Mouse (Mus musculus) hindbrain, embryonic 11.5 days (tissue): ENCODE results near the gene Gm20388. TPM values are rescaled to one million over a fixed set of nuclear protein-coding genes. Genes with fewer than 3 reads are reported as not detected.

Experiments
- ATAC-seq: fragments of 200-750 bp; cut with Nextera tagmentation; 2 replicates; pipeline ENCODE4 v1.8.0; 2017; ENCODE audit warnings: mild to moderate bottlenecking, moderate TSS enrichment, moderate library complexity; ENCODE audit not compliant: low FRiP score
- DNase-seq: peaks from one replicate; pipeline ENCODE4 v3.0.0-alpha.2; 2015; ENCODE audit warnings: low spot score
- H3K27ac ChIP-seq: fragments of 300-500 bp; sonication (generic); 2 replicates; pipeline ENCODE4 v1.5.1; 2014; ENCODE audit warnings: mild to moderate bottlenecking, low read depth, low read length
- H3K27me3 ChIP-seq: fragments of 300-500 bp; sonication (generic); 2 replicates; pipeline ENCODE4 v1.6.1; 2014; ENCODE audit warnings: mild to moderate bottlenecking, low read length, moderate library complexity, mixed read lengths; ENCODE audit not compliant: control insufficient read depth, insufficient read depth
- H3K36me3 ChIP-seq: fragments of 300-500 bp; sonication (generic); 2 replicates; pipeline ENCODE4 v1.6.1; 2014; ENCODE audit warnings: mild to moderate bottlenecking, low read length, moderate library complexity, mixed read lengths; ENCODE audit not compliant: control insufficient read depth, insufficient read depth
- H3K4me1 ChIP-seq: fragments of 300-500 bp; sonication (generic); replicated peaks from 2 replicates; pipeline ENCODE4 v1.6.1; 2014; ENCODE audit warnings: low read length, mixed read lengths; ENCODE audit not compliant: control insufficient read depth, insufficient read depth
- H3K4me2 ChIP-seq: fragments of 300-500 bp; sonication (generic); replicated peaks from 2 replicates; pipeline ENCODE4 v1.6.1; 2014; ENCODE audit warnings: mild to moderate bottlenecking, low read depth, low read length
- H3K4me3 ChIP-seq: fragments of 300-500 bp; sonication (generic); 2 replicates; pipeline ENCODE4 v1.5.1; 2014; ENCODE audit warnings: low read depth, low read length
- H3K9ac ChIP-seq: fragments of 300-500 bp; sonication (generic); 2 replicates; pipeline ENCODE4 v1.6.1; 2014; ENCODE audit warnings: low read depth, low read length
- H3K9me3 ChIP-seq: fragments of 300-500 bp; sonication (generic); 2 replicates; pipeline ENCODE4 v1.6.1; 2016; ENCODE audit warnings: low read length; ENCODE audit not compliant: control insufficient read depth
- WGBS: fragments of 180-500 bp; shearing (Covaris S2); extraction: QIAGEN DNeasy Blood & Tissue Kit; methylation state at CpG from one replicate; pipeline ENCODE4 v1.1.7; 2014; 5-methylcytosine and 5-hydroxymethylcytosine counted together
- polyA plus RNA-seq: library from polyadenylated mRNA; unstranded; fragments of >200 nt; fragmentation: Nextera tagmentation; extraction: Ambion mirVana; gene quantifications from 2 replicates; pipeline ENCODE4 v1.2.1, GENCODE M21; 2014

The Gm20388 gene
- polyA plus RNA-seq, 1 experiment from 2014 or later, result 11.8 TPM

DNA sequence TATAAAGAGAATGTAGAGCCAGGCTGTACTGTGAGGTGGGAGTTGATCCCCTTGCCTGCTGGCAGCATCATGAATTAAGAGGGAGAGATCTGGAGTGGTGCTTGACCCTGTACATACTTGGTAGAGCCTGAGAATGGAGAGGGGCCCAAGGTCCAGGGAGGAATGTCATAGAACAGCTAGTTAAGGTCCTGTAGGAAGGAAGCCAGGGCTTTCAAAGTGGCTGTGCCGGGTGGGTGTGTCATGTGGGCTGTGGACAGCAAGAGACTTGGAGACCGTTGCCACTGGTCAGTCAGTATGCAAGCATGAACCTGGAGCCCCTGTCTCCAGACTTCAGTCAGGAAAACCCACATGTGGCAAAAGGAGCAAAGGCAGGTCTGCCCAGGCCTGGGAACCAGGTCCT is 2414.6 kb downstream of the Gm20388 start:
- H3K4me3 ChIP-seq, result no peak overlapping the region
- no peak overlapping the region for H3K4me2 ChIP-seq
- DNase-seq, result no peak
- WGBS, result 78% methylated on average over 2 of the region's 2 CpGs
- ATAC-seq, result no peak
- H3K27me3 ChIP-seq, result no peaks in the 10 kb centered on the region
- no peaks in the 10 kb centered on the region for H3K9me3 ChIP-seq
- no peak overlapping the region; the same call in 1 of the 2 replicates for H3K27ac ChIP-seq
- 0 out of 2 replicates have a peak, but pooled peaks cover 2% of the 10 kb centered on the region for H3K4me1 ChIP-seq
- H3K36me3 ChIP-seq, result no peaks in the 10 kb centered on the region
- no peak overlapping the region for H3K9ac ChIP-seq

DNA sequence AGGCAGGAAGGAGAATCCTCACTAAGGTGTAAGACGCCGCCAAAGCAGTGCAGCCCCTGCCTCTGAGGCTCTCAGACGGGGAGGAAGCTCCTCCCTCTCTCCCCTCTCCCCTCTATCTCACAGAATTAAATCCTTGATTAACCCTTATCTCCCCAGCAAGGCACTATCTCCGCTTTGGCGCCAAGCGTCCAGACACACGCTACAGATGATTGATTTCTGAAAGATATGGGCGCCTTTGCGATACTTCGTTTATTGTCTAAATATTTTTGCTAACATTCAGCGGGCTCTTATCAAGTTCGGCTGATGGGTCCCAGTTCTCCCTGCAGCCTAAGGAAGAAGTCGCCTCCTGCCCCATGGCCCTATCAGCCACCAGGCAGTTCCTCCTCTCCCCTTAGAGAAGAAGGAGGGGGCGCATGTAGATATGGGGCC is 2415.5 kb downstream of the Gm20388 start:
- H3K9ac ChIP-seq, result no peak overlapping the region; the same call in 1 of the 2 replicates
- H3K27ac ChIP-seq, result no peak overlapping the region
- H3K4me1 ChIP-seq, result peaks cover 2% of the 10 kb centered on the region; the same call in 1 of the 2 replicates
- WGBS, result 19% methylated on average over 14 of the region's 14 CpGs
- no peaks in the 10 kb centered on the region for H3K36me3 ChIP-seq
- no peaks in the 10 kb centered on the region for H3K9me3 ChIP-seq
- no peak overlapping the region for H3K4me2 ChIP-seq
- H3K4me3 ChIP-seq, result no peak overlapping the region
- H3K27me3 ChIP-seq, result no peaks in the 10 kb centered on the region
- no peak for ATAC-seq
- DNase-seq, result no peak

- Histone ChIP-seq H3K4me1 (peaks cover 2% of the 10 kb centered on the region; the same call in 1 of the 2 replicates), H3K4me2 (no peak overlapping the region), H3K9ac (no peak overlapping the region), H3K36me3 (no peaks in the 10 kb centered on the region), H3K27me3 (peaks cover 6% of the 10 kb centered on the region), H3K4me3 (no peak overlapping the region), H3K27ac (peak overlapping the region; percentile 17; the same call in 1 of the 2 replicates), H3K9me3 (no peaks in the 10 kb centered on the region)
- no peak for DNase-seq
- 75% methylated on average over 8 of the region's 8 CpGs for WGBS
- no peak for ATAC-seq
These were observed 2418.4 kb downstream of the Gm20388 start for GRCm38 (mm10) chr8:122329072-122329471.

GRCm38 (mm10) chr8:122329553-122330239 is 2419.1 kb downstream of the Gm20388 start:
- Histone ChIP-seq H3K9me3 (no peaks in the 10 kb centered on the region), H3K27ac (peak overlapping the region; percentile 17; the same call in 1 of the 2 replicates), H3K4me1 (peaks cover 2% of the 10 kb centered on the region; the same call in 1 of the 2 replicates), H3K4me3 (no peak overlapping the region), H3K4me2 (no peak overlapping the region), H3K9ac (no peak overlapping the region), H3K36me3 (no peaks in the 10 kb centered on the region), H3K27me3 (peaks cover 12% of the 10 kb centered on the region)
- 73% methylated on average over 22 of the region's 22 CpGs for WGBS
- DNase-seq (no peak), ATAC-seq (peak; percentile 44; the same call in 1 of the 2 replicates)

DNA sequence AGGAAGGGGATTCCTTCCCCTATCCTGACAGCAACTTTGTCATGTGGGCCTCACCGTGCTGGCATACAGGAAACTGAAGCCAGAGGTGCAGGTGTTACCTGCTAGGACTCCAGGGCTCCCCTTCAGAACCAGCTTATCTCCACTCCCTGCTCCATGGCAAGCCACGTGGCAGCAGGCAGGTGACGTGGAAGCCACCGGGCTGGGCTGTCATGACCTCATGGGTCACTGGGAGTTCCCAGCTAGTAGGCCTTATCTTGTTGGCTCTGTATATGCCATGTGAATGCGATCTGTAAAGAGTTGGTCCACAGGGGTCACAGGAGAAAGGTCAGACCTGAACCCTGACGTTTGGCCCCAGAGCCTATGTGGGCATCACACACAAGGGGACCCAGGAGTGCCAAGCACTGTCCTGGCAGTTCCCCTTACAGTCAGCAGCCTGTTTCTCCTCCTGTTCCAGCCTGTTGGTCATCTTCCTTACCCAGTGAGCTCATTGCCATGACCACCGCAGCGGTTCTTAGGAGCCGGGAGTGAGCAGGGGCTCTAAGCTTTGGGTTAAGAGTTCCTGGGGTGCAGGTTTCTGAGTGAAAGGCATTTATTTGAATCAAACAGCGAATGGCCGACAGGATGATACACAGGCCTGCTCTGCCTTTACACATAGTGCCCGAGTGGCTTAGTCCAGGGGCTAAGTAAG is 2419.9 kb downstream of the Gm20388 start:
- ATAC-seq (no peak), DNase-seq (no peak)
- Histone ChIP-seq H3K4me3 (no peak overlapping the region), H3K9ac (no peak overlapping the region), H3K9me3 (no peaks in the 10 kb centered on the region), H3K4me2 (no peak overlapping the region), H3K4me1 (peaks cover 2% of the 10 kb centered on the region; the same call in 1 of the 2 replicates), H3K27me3 (peaks cover 21% of the 10 kb centered on the region), H3K36me3 (no peaks in the 10 kb centered on the region), H3K27ac (no peak overlapping the region)
- 78% methylated on average over 12 of the region's 12 CpGs for WGBS

DNA sequence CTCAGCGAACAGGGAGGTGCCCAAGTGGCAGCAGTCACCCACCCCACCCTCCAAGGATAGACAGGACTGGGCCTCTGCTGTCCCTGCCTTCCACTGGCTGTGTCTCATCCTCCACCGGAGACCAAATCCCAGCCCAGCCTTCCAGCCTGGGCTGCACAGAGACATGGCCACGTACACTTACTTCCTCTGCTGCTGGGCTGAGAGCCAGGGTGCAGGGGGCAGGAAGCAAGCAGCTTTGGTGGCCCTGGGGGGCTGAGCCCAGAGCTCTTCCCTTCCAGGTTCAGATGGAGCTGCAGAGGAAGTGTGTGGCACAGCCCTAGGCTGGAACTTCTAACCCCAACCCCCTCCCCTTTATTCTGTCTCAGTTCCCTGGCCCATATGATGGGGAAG is 2420.5 kb downstream of the Gm20388 start:
- H3K4me3 ChIP-seq, result no peak overlapping the region
- H3K4me1 ChIP-seq, result peaks cover 4% of the 10 kb centered on the region; the same call in 1 of the 2 replicates
- no peaks in the 10 kb centered on the region for H3K36me3 ChIP-seq
- DNase-seq, result no peak
- peaks cover 27% of the 10 kb centered on the region for H3K27me3 ChIP-seq
- H3K9ac ChIP-seq, result no peak overlapping the region
- no peak overlapping the region for H3K27ac ChIP-seq
- no peak overlapping the region for H3K4me2 ChIP-seq
- no peak for ATAC-seq
- 71% methylated on average over 3 of the region's 3 CpGs for WGBS
- no peaks in the 10 kb centered on the region for H3K9me3 ChIP-seq

GRCm38 (mm10) chr8:122332753-122333506 is 2422.3 kb downstream of the Gm20388 start:
- no peak overlapping the region for H3K4me2 ChIP-seq
- peak; percentile 88 for DNase-seq
- H3K27me3 ChIP-seq, result peaks cover 45% of the 10 kb centered on the region
- H3K9ac ChIP-seq, result no peak overlapping the region
- H3K36me3 ChIP-seq, result no peaks in the 10 kb centered on the region
- ATAC-seq, result no peak
- H3K4me1 ChIP-seq, result peaks cover 7% of the 10 kb centered on the region; the same call in 1 of the 2 replicates
- no peaks in the 10 kb centered on the region for H3K9me3 ChIP-seq
- H3K27ac ChIP-seq, result no peak overlapping the region
- WGBS, result 76% methylated on average over 6 of the region's 6 CpGs
- H3K4me3 ChIP-seq, result no peak overlapping the region

DNA sequence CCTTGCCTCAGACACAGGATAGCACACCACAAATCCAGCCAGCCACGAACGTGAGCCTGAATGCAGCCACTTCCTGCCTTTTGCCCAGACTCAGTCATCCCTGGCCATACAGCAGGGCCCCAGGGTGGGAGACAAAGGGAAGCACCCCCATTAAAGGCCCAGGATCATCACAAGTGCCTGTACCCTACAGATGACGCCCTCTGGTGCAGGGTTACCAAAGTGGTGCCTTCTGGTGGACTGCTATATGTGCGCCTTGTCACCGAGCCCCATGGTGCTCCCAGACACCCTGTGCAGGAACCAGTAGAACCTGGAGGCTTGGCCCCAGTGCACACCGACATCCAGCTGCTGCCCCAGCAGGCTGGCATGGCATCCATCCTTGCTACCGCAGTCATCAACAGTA is 2422.9 kb downstream of the Gm20388 start:
- Histone ChIP-seq H3K36me3 (no peaks in the 10 kb centered on the region), H3K4me2 (no peak overlapping the region), H3K4me1 (peaks cover 7% of the 10 kb centered on the region; the same call in 1 of the 2 replicates), H3K9ac (no peak overlapping the region), H3K27me3 (peaks cover 49% of the 10 kb centered on the region), H3K27ac (no peak overlapping the region), H3K9me3 (no peaks in the 10 kb centered on the region), H3K4me3 (no peak overlapping the region)
- DNase-seq (no peak), ATAC-seq (no peak)
- WGBS, result 88% methylated on average over 7 of the region's 7 CpGs
